Mouse (Mus musculus): Measurements from ENCODE around the gene Timm17a.

DNA sequence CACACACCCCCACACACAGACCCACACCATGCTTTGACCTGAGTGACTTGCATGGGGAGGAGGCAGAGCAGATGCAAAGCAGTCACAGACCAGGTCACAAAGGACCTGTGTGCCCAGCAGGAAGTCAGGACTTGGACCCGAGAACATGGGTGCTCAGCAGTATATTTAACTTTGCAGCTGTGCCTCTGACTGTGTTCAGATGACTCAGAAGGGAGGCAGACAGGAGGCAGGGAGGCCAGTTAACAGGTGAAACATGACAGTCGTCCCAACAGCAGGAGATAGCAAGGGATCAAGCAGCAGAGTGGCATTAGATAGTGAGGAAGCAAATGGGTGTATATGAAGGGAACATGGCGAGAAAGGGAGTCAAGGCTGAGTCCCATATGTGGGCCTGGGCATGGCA is 33.3 kb upstream of the Timm17a start:
- TF ChIP-seq CTCF (IDR thresholded peaks at IDR 0.05; ENCODE audit: borderline replicate concordance, insufficient read depth, low read depth, low read length) (no peak), POLR2A (IDR thresholded peaks at IDR 0.05; ENCODE audit: borderline replicate concordance, insufficient read depth, low read length) (no peak)

Data from cerebellum, adult 2 months (tissue).